Mouse (Mus musculus): ENCODE data around the gene Hk2. TPM values are rescaled to one million over a fixed set of nuclear protein-coding genes. Genes with fewer than 3 reads are reported as not detected.

Hk2 gene
- polyA plus RNA-seq, 1 experiment from 2014 or later, result 16.0 TPM

Other genes starting within 250 kb of the Hk2 start
- 103 and 105 TPM in 2 replicates for gene Pole4, start 69.1 kb downstream of the Hk2 start, polyA plus RNA-seq (2016; fragmentation: Nextera tagmentation; extraction: Ambion mirVana)
- 7.0 and 7.7 TPM in 2 replicates for gene Sema4f, start 165.3 kb upstream of the Hk2 start, polyA plus RNA-seq (2016; fragmentation: Nextera tagmentation; extraction: Ambion mirVana)
- 0.31 TPM in 2 replicates for gene M1ap, start 172.4 kb upstream of the Hk2 start, polyA plus RNA-seq (2016; fragmentation: Nextera tagmentation; extraction: Ambion mirVana)